Mouse (Mus musculus) megakaryocyte, embryonic 14.5 days (primary cell): ENCODE data around the gene Gpr146.

Source experiments
- FLI1 ChIP-seq: IDR thresholded peaks from 2 replicates; pipeline ENCODE4 v1.6.1; 2012; ENCODE audit warnings: low read length, inconsistent platforms, mixed read lengths
- GATA1 ChIP-seq: IDR thresholded peaks from 3 replicates; pipeline ENCODE4 v1.6.1; 2012; ENCODE audit warnings: mixed read lengths, low read length, inconsistent platforms, borderline replicate concordance

GRCm38 (mm10) chr5:139380385-139381248 lies 3.1 kb downstream of the Gpr146 start:
- TF ChIP-seq GATA1 = no peak
- no peak for TF ChIP-seq FLI1
